Mouse (Mus musculus) bone marrow macrophage, adult 2 months (primary cell): ENCODE measurements around the gene Spns1.

Source experiments
- CTCF ChIP-seq: IDR thresholded peaks from 2 replicates; pipeline ENCODE4 v1.5.1; 2012; ENCODE audit warnings: low read depth, mild to moderate bottlenecking, low read length, moderate library complexity
- POLR2A ChIP-seq: IDR thresholded peaks from 2 replicates; pipeline ENCODE4 v1.6.1; 2012; ENCODE audit warnings: mild to moderate bottlenecking, low read depth, low read length, borderline replicate concordance

DNA sequence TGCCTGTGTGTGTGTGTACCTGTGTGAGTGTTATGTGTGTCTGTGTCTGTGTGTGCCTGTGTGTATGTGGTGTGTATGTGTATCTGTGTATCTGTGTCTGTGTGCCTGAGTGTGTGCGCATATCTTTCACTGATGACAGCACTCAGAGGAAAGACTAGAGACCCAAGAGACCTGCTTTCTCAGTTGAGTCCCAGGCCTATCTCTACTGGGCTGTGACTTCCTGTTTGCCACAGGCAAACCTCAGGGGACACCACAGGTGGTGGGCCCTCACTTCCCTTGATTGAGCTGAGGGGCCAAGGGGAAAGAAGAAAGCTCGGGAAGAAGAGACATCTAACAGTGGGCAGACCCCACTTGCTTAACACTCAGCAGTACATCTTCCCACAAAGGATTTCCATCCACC lies 39.4 kb upstream of the Spns1 start:
- TF ChIP-seq CTCF (no peak), POLR2A (no peak)
